Comparison of ENCODE assay signal across 8 mouse cellular contexts in the genomic region with DNA sequence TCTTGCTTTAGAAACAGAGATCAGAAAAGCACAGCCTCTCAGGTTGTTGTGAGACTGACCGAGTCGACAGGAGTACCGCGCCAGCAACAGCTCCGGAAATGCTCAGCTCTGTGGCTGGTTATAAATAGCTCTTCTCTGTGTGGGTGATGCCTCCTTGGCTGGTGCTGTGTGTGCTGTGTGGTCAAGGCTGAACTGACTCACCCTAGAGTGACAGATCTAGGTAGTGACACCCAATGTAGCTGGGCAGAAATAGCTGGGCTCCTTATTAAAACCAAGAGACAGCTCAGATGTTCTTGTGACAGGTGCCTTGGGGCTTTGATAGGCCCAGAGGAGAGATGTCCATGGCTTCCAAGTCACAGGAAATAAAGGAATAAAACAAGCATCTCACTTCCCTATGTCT.
A peak's percentile ranks its signal among the peaks of the same experiment; 100 is the strongest.
DNase-seq lines count a peak whose midpoint lies in the region; ATAC-seq lines count a peak whose summit lies in the region.

No protein-coding gene starts in this region.

- H3K4me1 ChIP-seq in midbrain, embryonic 14.5 days (ENCODE audit: control insufficient read depth, insufficient read depth, low read length), result no peaks in the 10 kb centered on the region
- H3K4me1 ChIP-seq in midbrain, embryonic 16.5 days (ENCODE audit: control insufficient read depth, insufficient read depth, low read length), result no peaks in the 10 kb centered on the region

- H3K4me3 ChIP-seq in midbrain, embryonic 14.5 days (replicated peaks; ENCODE audit: low read depth, low read length), result no peak overlapping the region
- no peak overlapping the region for H3K4me3 ChIP-seq in midbrain, embryonic 16.5 days (ENCODE audit: low read depth, low read length)

- DNase-seq in left cerebral cortex, adult 11 months (ENCODE audit: low spot score), result peak; percentile 39
- DNase-seq in left cerebral cortex, postnatal 4 days, result no peak
- DNase-seq in c-Kit-positive CD71-negative TER-119-negative erythroid progenitor cells, embryonic 14.5 days (ENCODE audit: low read depth), result peak; percentile 53
- DNase-seq in heart, adult 8-10 months (ENCODE audit: low spot score), result peak; percentile 51
- peak; percentile 53 for DNase-seq in thymus, postnatal 14 days
- DNase-seq in midbrain, embryonic 14.5 days, result no peak

- H3K27ac ChIP-seq in midbrain, embryonic 14.5 days (replicated peaks; ENCODE audit: low read depth, low read length), result no peak overlapping the region
- H3K27ac ChIP-seq in midbrain, embryonic 16.5 days (ENCODE audit: low read length), result no peak overlapping the region

- H3K27me3 ChIP-seq in midbrain, embryonic 14.5 days (ENCODE audit: control insufficient read depth, insufficient read depth, low read length), result no peaks in the 10 kb centered on the region
- H3K27me3 ChIP-seq in midbrain, embryonic 16.5 days (ENCODE audit: control insufficient read depth, insufficient read depth, low read depth, low read length), result no peaks in the 10 kb centered on the region

- H3K9me3 ChIP-seq in midbrain, embryonic 14.5 days (ENCODE audit: control insufficient read depth, low read length), result no peaks in the 10 kb centered on the region
- no peaks in the 10 kb centered on the region for H3K9me3 ChIP-seq in midbrain, embryonic 16.5 days (replicated peaks; ENCODE audit: control insufficient read depth, low read length, poor library complexity, severe bottlenecking)

- H3K36me3 ChIP-seq in midbrain, embryonic 14.5 days (ENCODE audit: control insufficient read depth, insufficient read depth, low read length), result no peaks in the 10 kb centered on the region
- no peaks in the 10 kb centered on the region for H3K36me3 ChIP-seq in midbrain, embryonic 16.5 days (ENCODE audit: control insufficient read depth, insufficient read depth, low read length)

- intact Hi-C loops in left cerebral cortex, postnatal 4 days (cut with DNase I), result no loop called here

- WGBS in midbrain, embryonic 14.5 days, result 97% methylated on average over 5 of the region's 5 CpGs
- WGBS in midbrain, embryonic 16.5 days, result 95% methylated on average over 5 of the region's 5 CpGs

- H3K4me2 ChIP-seq in midbrain, embryonic 14.5 days (ENCODE audit: low read length), result no peak overlapping the region
- no peak overlapping the region for H3K4me2 ChIP-seq in midbrain, embryonic 16.5 days (ENCODE audit: low read length)

- ATAC-seq in megakaryocyte progenitor cell, adult 5-6 weeks (replicated peaks; ENCODE audit: poor library complexity), result peak; percentile 96
- no peak for ATAC-seq in midbrain, embryonic 14.5 days (ENCODE audit: low FRiP score, low TSS enrichment)
- ATAC-seq in midbrain, embryonic 16.5 days, result no peak

- H3K9ac ChIP-seq in midbrain, embryonic 14.5 days (replicated peaks; ENCODE audit: low read length), result no peak overlapping the region
- H3K9ac ChIP-seq in midbrain, embryonic 16.5 days (ENCODE audit: low read depth, low read length), result no peak overlapping the region

Comparison
In these comparisons a context has a peak if more than half of its experiments do, and no peak if none do; other contexts are left out.
1. DNase-seq: peak in left cerebral cortex, adult 11 months (single experiment), c-Kit-positive CD71-negative TER-119-negative erythroid progenitor cells, embryonic 14.5 days (single experiment), heart, adult 8-10 months (single experiment) and thymus, postnatal 14 days (single experiment); none in left cerebral cortex, postnatal 4 days (single experiment) and midbrain, embryonic 14.5 days (single experiment).